Mouse (Mus musculus): ENCODE results near the gene Wdr4. TPM values are rescaled to one million over a fixed set of nuclear protein-coding genes. Genes with fewer than 3 reads are reported as not detected.

Gene Wdr4
- polyA plus RNA-seq, 1 experiment: 28.3 TPM

GRCm38 (mm10) chr17:31456723-31457567, 62.8 kb downstream of the Wdr4 start:
- TF ChIP-seq POLR2A (IDR thresholded peaks at IDR 0.05; ENCODE audit: low read depth, low read length) (no peak), CTCF (conservative IDR thresholded peaks at IDR 0.05; ENCODE audit: insufficient read depth, insufficient read length, low read depth, low read length) (no peak)
- 60% methylated on average over 18 of the region's 18 CpGs for WGBS
- no peaks in the 10 kb centered on the region for H3K36me3 ChIP-seq (ENCODE audit: control insufficient read depth, insufficient read depth, low read length)
- no peak overlapping the region for H3K4me3 ChIP-seq (ENCODE audit: insufficient read depth, low read depth, low read length)
- H3K4me1 ChIP-seq (ENCODE audit: control insufficient read depth, insufficient read depth, low read length): no peaks in the 10 kb centered on the region
- DNase-seq: no peak
- no peaks in the 10 kb centered on the region for H3K27me3 ChIP-seq (replicated peaks; ENCODE audit: control insufficient read depth, insufficient read depth, low read length)
- no peak overlapping the region for H3K27ac ChIP-seq (ENCODE audit: insufficient read depth, low read depth, low read length)

GRCm38 (mm10) chr17:31454056-31454455, 65.7 kb downstream of the Wdr4 start:
- DNase-seq: no peak
- Histone ChIP-seq H3K4me3 (ENCODE audit: insufficient read depth, low read depth, low read length) (no peak overlapping the region), H3K4me1 (ENCODE audit: control insufficient read depth, insufficient read depth, low read length) (no peaks in the 10 kb centered on the region), H3K27ac (ENCODE audit: insufficient read depth, low read depth, low read length) (no peak overlapping the region), H3K36me3 (ENCODE audit: control insufficient read depth, insufficient read depth, low read length) (no peaks in the 10 kb centered on the region), H3K27me3 (replicated peaks; ENCODE audit: control insufficient read depth, insufficient read depth, low read length) (no peaks in the 10 kb centered on the region)
- WGBS: 91% methylated on average over 9 of the region's 9 CpGs
- TF ChIP-seq CTCF (conservative IDR thresholded peaks at IDR 0.05; ENCODE audit: insufficient read depth, insufficient read length, low read depth, low read length): no peak
- TF ChIP-seq POLR2A (IDR thresholded peaks at IDR 0.05; ENCODE audit: low read depth, low read length): no peak

- H3K27me3 ChIP-seq (replicated peaks; ENCODE audit: control insufficient read depth, insufficient read depth, low read length): no peaks in the 10 kb centered on the region
- TF ChIP-seq POLR2A (IDR thresholded peaks at IDR 0.05; ENCODE audit: low read depth, low read length) (no peak), CTCF (conservative IDR thresholded peaks at IDR 0.05; ENCODE audit: insufficient read depth, insufficient read length, low read depth, low read length) (no peak)
- no peaks in the 10 kb centered on the region for H3K36me3 ChIP-seq (ENCODE audit: control insufficient read depth, insufficient read depth, low read length)
- no peaks in the 10 kb centered on the region for H3K4me1 ChIP-seq (ENCODE audit: control insufficient read depth, insufficient read depth, low read length)
- no peak for DNase-seq
- H3K27ac ChIP-seq (ENCODE audit: insufficient read depth, low read depth, low read length): no peak overlapping the region
- H3K4me3 ChIP-seq (ENCODE audit: insufficient read depth, low read depth, low read length): no peak overlapping the region
- 84% methylated on average over 3 of the region's 3 CpGs for WGBS
Measured at GRCm38 (mm10) chr17:31453476-31453875, 66.3 kb downstream of the Wdr4 start.

GRCm38 (mm10) chr17:31452816-31453215, 67.0 kb downstream of the Wdr4 start:
- H3K4me1 ChIP-seq (ENCODE audit: control insufficient read depth, insufficient read depth, low read length): no peaks in the 10 kb centered on the region
- TF ChIP-seq POLR2A (IDR thresholded peaks at IDR 0.05; ENCODE audit: low read depth, low read length): no peak
- TF ChIP-seq CTCF (conservative IDR thresholded peaks at IDR 0.05; ENCODE audit: insufficient read depth, insufficient read length, low read depth, low read length): no peak
- no peak overlapping the region for H3K27ac ChIP-seq (ENCODE audit: insufficient read depth, low read depth, low read length)
- no peak for DNase-seq
- no peaks in the 10 kb centered on the region for H3K27me3 ChIP-seq (replicated peaks; ENCODE audit: control insufficient read depth, insufficient read depth, low read length)
- no peaks in the 10 kb centered on the region for H3K36me3 ChIP-seq (ENCODE audit: control insufficient read depth, insufficient read depth, low read length)
- WGBS: 82% methylated on average over 2 of the region's 2 CpGs
- H3K4me3 ChIP-seq (ENCODE audit: insufficient read depth, low read depth, low read length): no peak overlapping the region

- TF ChIP-seq POLR2A (IDR thresholded peaks at IDR 0.05; ENCODE audit: low read depth, low read length): no peak
- no peak for TF ChIP-seq CTCF (conservative IDR thresholded peaks at IDR 0.05; ENCODE audit: insufficient read depth, insufficient read length, low read depth, low read length)
- DNase-seq: peak; percentile 31
- 43% methylated on average over 8 of the region's 8 CpGs for WGBS
- no peaks in the 10 kb centered on the region for H3K27me3 ChIP-seq (replicated peaks; ENCODE audit: control insufficient read depth, insufficient read depth, low read length)
- H3K36me3 ChIP-seq (ENCODE audit: control insufficient read depth, insufficient read depth, low read length): no peaks in the 10 kb centered on the region
- H3K4me1 ChIP-seq (ENCODE audit: control insufficient read depth, insufficient read depth, low read length): no peaks in the 10 kb centered on the region
- H3K4me3 ChIP-seq (ENCODE audit: insufficient read depth, low read depth, low read length): no peak overlapping the region
- no peak overlapping the region for H3K27ac ChIP-seq (ENCODE audit: insufficient read depth, low read depth, low read length)
Measured at GRCm38 (mm10) chr17:31451179-31451708, 68.5 kb downstream of the Wdr4 start.

GRCm38 (mm10) chr17:31450206-31450605, 69.6 kb downstream of the Wdr4 start:
- Histone ChIP-seq H3K4me3 (ENCODE audit: insufficient read depth, low read depth, low read length) (no peak overlapping the region), H3K4me1 (ENCODE audit: control insufficient read depth, insufficient read depth, low read length) (peaks cover 7% of the 10 kb centered on the region), H3K27ac (ENCODE audit: insufficient read depth, low read depth, low read length) (no peak overlapping the region), H3K27me3 (replicated peaks; ENCODE audit: control insufficient read depth, insufficient read depth, low read length) (no peaks in the 10 kb centered on the region), H3K36me3 (ENCODE audit: control insufficient read depth, insufficient read depth, low read length) (no peaks in the 10 kb centered on the region)
- WGBS: 83% methylated on average over 3 of the region's 3 CpGs
- DNase-seq: no peak
- TF ChIP-seq POLR2A (IDR thresholded peaks at IDR 0.05; ENCODE audit: low read depth, low read length): no peak
- TF ChIP-seq CTCF (conservative IDR thresholded peaks at IDR 0.05; ENCODE audit: insufficient read depth, insufficient read length, low read depth, low read length): no peak

- Histone ChIP-seq H3K4me1 (ENCODE audit: control insufficient read depth, insufficient read depth, low read length) (peaks cover 14% of the 10 kb centered on the region), H3K27ac (ENCODE audit: insufficient read depth, low read depth, low read length) (no peak overlapping the region), H3K4me3 (ENCODE audit: insufficient read depth, low read depth, low read length) (no peak overlapping the region), H3K36me3 (ENCODE audit: control insufficient read depth, insufficient read depth, low read length) (no peaks in the 10 kb centered on the region), H3K27me3 (replicated peaks; ENCODE audit: control insufficient read depth, insufficient read depth, low read length) (no peaks in the 10 kb centered on the region)
- TF ChIP-seq CTCF (conservative IDR thresholded peaks at IDR 0.05; ENCODE audit: insufficient read depth, insufficient read length, low read depth, low read length) (no peak), POLR2A (IDR thresholded peaks at IDR 0.05; ENCODE audit: low read depth, low read length) (no peak)
- DNase-seq: no peak
- 81% methylated on average over 1 of the region's 1 CpGs for WGBS
Measured at GRCm38 (mm10) chr17:31448519-31448918, 71.3 kb downstream of the Wdr4 start.

All from kidney, adult 2 months (tissue).